Mouse (Mus musculus) heart, adult 2 months (tissue): Measurements from ENCODE around the gene Sept11. TPM values are rescaled to one million over a fixed set of nuclear protein-coding genes. Genes with fewer than 3 reads are reported as not detected.

Experiments
- DNase-seq, 2 experiments: peaks; one replicate each; pipeline ENCODE4 v3.0.0; 2021
- H3K27ac ChIP-seq: fragments of 200-600 bp; 2 replicates; pipeline ENCODE4 v1.8.1; 2022
- H3K27me3 ChIP-seq: fragments of 200-500 bp; 2 replicates; pipeline ENCODE4 v1.6.1; 2012; ENCODE audit warnings: mild to moderate bottlenecking, low read length, inconsistent platforms, mixed read lengths; ENCODE audit not compliant: control insufficient read depth, insufficient read depth
- H3K36me3 ChIP-seq: fragments of 200-500 bp; 2 replicates; pipeline ENCODE4 v1.6.1; 2012; ENCODE audit warnings: low read length, inconsistent platforms; ENCODE audit not compliant: control insufficient read depth, insufficient read depth
- H3K4me1 ChIP-seq: fragments of 200-500 bp; 2 replicates; pipeline ENCODE4 v1.6.1; 2011; ENCODE audit warnings: low read length; ENCODE audit not compliant: control insufficient read depth, insufficient read depth
- H3K4me3 ChIP-seq: fragments of 200-600 bp; 2 replicates; pipeline ENCODE4 v1.8.1; 2022
- H3K79me2 ChIP-seq: fragments of 200-500 bp; replicated peaks from 2 replicates; pipeline ENCODE4 v1.6.1; 2012; ENCODE audit warnings: mild to moderate bottlenecking, inconsistent platforms, low read length, moderate library complexity, mixed read lengths; ENCODE audit not compliant: control insufficient read depth, insufficient read depth
- H3K9ac ChIP-seq: fragments of 200-500 bp; 2 replicates; pipeline ENCODE4 v1.6.1; 2012; ENCODE audit warnings: low read depth, mild to moderate bottlenecking, control low read depth, inconsistent platforms, low read length, mixed read lengths
- CTCF ChIP-seq: fragments of 200-600 bp; IDR thresholded peaks from 2 replicates; pipeline ENCODE4 v1.8.1; 2022; ENCODE audit warnings: antibody characterized with exemption, mild to moderate bottlenecking, moderate library complexity
- EP300 ChIP-seq: fragments of 200-500 bp; IDR thresholded peaks from 2 replicates; pipeline ENCODE4 v1.6.1; 2011; ENCODE audit warnings: low read depth, low read length, control low read depth; ENCODE audit not compliant: insufficient read depth
- POLR2A ChIP-seq: fragments of 200-500 bp; IDR thresholded peaks from 2 replicates; pipeline ENCODE4 v1.6.1; 2011; ENCODE audit warnings: mild to moderate bottlenecking, low read depth, low read length, control low read depth; ENCODE audit not compliant: insufficient read depth
- WGBS: fragments of 180-500 bp; shearing (Covaris S2); methylation state at CpG from one replicate; pipeline ENCODE4 v1.1.7; 2018; 5-methylcytosine and 5-hydroxymethylcytosine counted together
- intact Hi-C: fragments of 180-260 bp; cut with DNase I; formaldehyde crosslinking; loops from one replicate; pipeline ENCODE4 v1.15.1; 2025
- polyA plus RNA-seq: library from polyadenylated mRNA; depleted of rRNA; stranded (reverse); fragments of >200 nt; gene quantifications from 2 replicates; pipeline ENCODE4 v1.2.3, GENCODE M21; 2012
- total RNA-seq, 2 experiments: library from RNA; stranded (reverse); gene quantifications; 2 replicates each; pipeline ENCODE4 v1.2.3; 2021

Sept11 gene
- total and polyA plus RNA-seq, 3 experiments: 15.6 to 34.0 (median 25.7) TPM

- no peaks in the 10 kb centered on the region for H3K79me2 ChIP-seq
- peaks cover 23% of the 10 kb centered on the region for H3K4me1 ChIP-seq
- intact Hi-C loops: no loop called here
- H3K27ac ChIP-seq: no peak overlapping the region
- H3K27me3 ChIP-seq: no peaks in the 10 kb centered on the region
- TF ChIP-seq EP300 (no peak), CTCF (no peak), POLR2A (no peak)
- no peak overlapping the region for H3K9ac ChIP-seq
- no peak overlapping the region for H3K4me3 ChIP-seq
- 75% methylated on average over 11 of the region's 11 CpGs for WGBS
- no peak for DNase-seq
- H3K36me3 ChIP-seq: peaks cover 9% of the 10 kb centered on the region
These were observed 61.2 kb downstream of the Sept11 start for GRCm38 (mm10) chr5:93154401-93154800.

GRCm38 (mm10) chr5:93163541-93163940 is 70.3 kb downstream of the Sept11 start:
- peak; percentile 38 to 51 for DNase-seq
- Histone ChIP-seq H3K27ac (no peak overlapping the region), H3K9ac (no peak overlapping the region), H3K4me3 (no peak overlapping the region), H3K4me1 (no peaks in the 10 kb centered on the region), H3K36me3 (no peaks in the 10 kb centered on the region), H3K79me2 (no peaks in the 10 kb centered on the region), H3K27me3 (no peaks in the 10 kb centered on the region)
- no peak for TF ChIP-seq POLR2A
- TF ChIP-seq CTCF: peak; percentile 71
- TF ChIP-seq EP300: 0 out of 2 replicates have a peak, but pooled peaks have one; percentile 11
- intact Hi-C loops: loop anchor here (1.0 to 10.0 kb wide), 6 partner anchors 71 to 489 kb away; partner anchors contain the start of gene Ccdc158
- 66% methylated on average over 3 of the region's 3 CpGs for WGBS

- 93% methylated on average over 11 of the region's 11 CpGs for WGBS
These were observed 74.8 kb downstream of the Sept11 start for GRCm38 (mm10) chr5:93167919-93168516.

GRCm38 (mm10) chr5:93168654-93169053 is 75.4 kb downstream of the Sept11 start:
- TF ChIP-seq POLR2A (no peak), EP300 (no peak), CTCF (no peak)
- H3K36me3 ChIP-seq: no peaks in the 10 kb centered on the region
- H3K27ac ChIP-seq: no peak overlapping the region
- H3K79me2 ChIP-seq: no peaks in the 10 kb centered on the region
- no peak overlapping the region for H3K4me3 ChIP-seq
- no peak for DNase-seq
- no peak overlapping the region for H3K9ac ChIP-seq
- H3K4me1 ChIP-seq: no peaks in the 10 kb centered on the region
- no peaks in the 10 kb centered on the region for H3K27me3 ChIP-seq
- intact Hi-C loops: loop anchor here (10.0 kb wide), 1 partner anchor 494 kb away; the partner anchor contains the start of gene Ccdc158
- WGBS: 88% methylated on average over 6 of the region's 6 CpGs

More at GRCm38 (mm10) chr5:93167919-93168516, 74.8 kb downstream of the Sept11 start:
- H3K4me1 ChIP-seq: no peaks in the 10 kb centered on the region
- no peak overlapping the region for H3K27ac ChIP-seq
- DNase-seq: peak in 1 of 2 experiments; percentile 11
- no peaks in the 10 kb centered on the region for H3K79me2 ChIP-seq
- no peaks in the 10 kb centered on the region for H3K36me3 ChIP-seq
- H3K27me3 ChIP-seq: no peaks in the 10 kb centered on the region
- intact Hi-C loops: loop anchor here (10.0 kb wide), 1 partner anchor 493 kb away; the partner anchor contains the start of gene Ccdc158
- H3K9ac ChIP-seq: no peak overlapping the region
- no peak overlapping the region for H3K4me3 ChIP-seq
- TF ChIP-seq CTCF (peak; percentile 35), POLR2A (no peak), EP300 (no peak)

- no peak for TF ChIP-seq POLR2A
- TF ChIP-seq EP300: no peak
- no peak for TF ChIP-seq CTCF
- no peak for DNase-seq
- Histone ChIP-seq H3K36me3 (no peaks in the 10 kb centered on the region), H3K4me1 (no peaks in the 10 kb centered on the region), H3K27ac (no peak overlapping the region), H3K9ac (no peak overlapping the region), H3K79me2 (no peaks in the 10 kb centered on the region), H3K4me3 (no peak overlapping the region), H3K27me3 (no peaks in the 10 kb centered on the region)
- 93% methylated on average over 15 of the region's 15 CpGs for WGBS
- intact Hi-C loops: no loop called here
These were observed 78.2 kb downstream of the Sept11 start for GRCm38 (mm10) chr5:93171420-93171819.

- no peaks in the 10 kb centered on the region for H3K36me3 ChIP-seq
- no peak overlapping the region for H3K4me3 ChIP-seq
- no peak overlapping the region for H3K9ac ChIP-seq
- no peaks in the 10 kb centered on the region for H3K4me1 ChIP-seq
- WGBS: 53% methylated on average over 6 of the region's 6 CpGs
- DNase-seq: no peak
- no peaks in the 10 kb centered on the region for H3K79me2 ChIP-seq
- intact Hi-C loops: no loop called here
- TF ChIP-seq POLR2A (no peak), EP300 (no peak), CTCF (no peak)
- no peaks in the 10 kb centered on the region for H3K27me3 ChIP-seq
- no peak overlapping the region for H3K27ac ChIP-seq
These were observed 79.3 kb downstream of the Sept11 start for GRCm38 (mm10) chr5:93172536-93172935.
